Mouse (Mus musculus) limb, embryonic 14.5 days (tissue): ENCODE measurements at regions not wholly inside any gene's neighbourhood (a gene's known extent, or its start where the extent isn't known, plus 50 kb on each side); places are given as distances from the start of the nearest gene placed in this dataset.

Source experiments
- ATAC-seq: fragments of 200-750 bp; cut with Nextera tagmentation; 2 replicates; pipeline ENCODE4 v1.8.0; 2017; ENCODE audit warnings: low read depth, moderate number of reproducible peaks, moderate TSS enrichment; ENCODE audit not compliant: low FRiP score
- DNase-seq: peaks from one replicate; pipeline ENCODE4 v3.0.0-alpha.2; 2015; ENCODE audit warnings: low spot score
- H3K27ac ChIP-seq: fragments of 300-500 bp; sonication (generic); replicated peaks from 2 replicates; pipeline ENCODE4 v1.5.1; 2014; ENCODE audit warnings: low read depth, mild to moderate bottlenecking, low read length, moderate library complexity, mixed read lengths
- H3K27me3 ChIP-seq: fragments of 300-500 bp; sonication (generic); 2 replicates; pipeline ENCODE4 v1.6.1; 2014; ENCODE audit warnings: low read length, mixed read lengths; ENCODE audit not compliant: control insufficient read depth, insufficient read depth
- H3K36me3 ChIP-seq: fragments of 300-500 bp; sonication (generic); 2 replicates; pipeline ENCODE4 v1.6.1; 2014; ENCODE audit warnings: mild to moderate bottlenecking, low read length, moderate library complexity, mixed read lengths; ENCODE audit not compliant: control insufficient read depth, insufficient read depth
- H3K4me1 ChIP-seq: fragments of 300-500 bp; sonication (generic); 2 replicates; pipeline ENCODE4 v1.6.1; 2014; ENCODE audit warnings: antibody characterized with exemption, low read length, mixed read lengths; ENCODE audit not compliant: control insufficient read depth, insufficient read depth
- H3K4me2 ChIP-seq: fragments of 300-500 bp; sonication (generic); replicated peaks from 2 replicates; pipeline ENCODE4 v1.6.1; 2014; ENCODE audit warnings: low read depth, mild to moderate bottlenecking, low read length, moderate library complexity; ENCODE audit not compliant: severe bottlenecking
- H3K4me3 ChIP-seq: fragments of 300-500 bp; sonication (generic); replicated peaks from 2 replicates; pipeline ENCODE4 v1.5.1; 2014; ENCODE audit warnings: low read length
- H3K9ac ChIP-seq: fragments of 300-500 bp; sonication (generic); 2 replicates; pipeline ENCODE4 v1.6.1; 2014; ENCODE audit warnings: mild to moderate bottlenecking, low read depth, low read length, moderate library complexity; ENCODE audit not compliant: severe bottlenecking
- H3K9me3 ChIP-seq: fragments of 300-500 bp; sonication (generic); 2 replicates; pipeline ENCODE4 v1.6.1; 2016; ENCODE audit warnings: low read length; ENCODE audit not compliant: control insufficient read depth
- POLR2A ChIP-seq: fragments of 200-500 bp; IDR thresholded peaks from 2 replicates; pipeline ENCODE4 v1.8.0; 2012; ENCODE audit warnings: inconsistent platforms, mild to moderate bottlenecking, moderate library complexity, borderline replicate concordance; ENCODE audit not compliant: insufficient read depth, insufficient read length; ENCODE audit errors: extremely low read depth
- WGBS: fragments of 180-500 bp; shearing (Covaris S2); extraction: QIAGEN DNeasy Blood & Tissue Kit; methylation state at CpG from one replicate; pipeline ENCODE4 v1.1.7; 2014; 5-methylcytosine and 5-hydroxymethylcytosine counted together

- Histone ChIP-seq H3K4me1 (no peaks in the 10 kb centered on the region), H3K4me2 (no peak overlapping the region), H3K9me3 (no peaks in the 10 kb centered on the region), H3K27ac (no peak overlapping the region), H3K4me3 (no peak overlapping the region), H3K36me3 (no peaks in the 10 kb centered on the region), H3K27me3 (no peaks in the 10 kb centered on the region), H3K9ac (no peak overlapping the region)
- DNase-seq (no peak), ATAC-seq (no peak)
- WGBS, result 57% methylated on average over 6 of the region's 6 CpGs
- no peak for TF ChIP-seq POLR2A
Observed at GRCm38 (mm10) chr14:48607131-48607530, 66.5 kb downstream of the Otx2 start.

- no peaks in the 10 kb centered on the region for H3K9me3 ChIP-seq
- H3K4me2 ChIP-seq, result no peak overlapping the region
- H3K27me3 ChIP-seq, result no peaks in the 10 kb centered on the region
- no peak overlapping the region for H3K9ac ChIP-seq
- no peaks in the 10 kb centered on the region for H3K36me3 ChIP-seq
- WGBS, result 76% methylated on average over 6 of the region's 6 CpGs
- no peaks in the 10 kb centered on the region for H3K4me1 ChIP-seq
- DNase-seq, result no peak
- no peak for ATAC-seq
- H3K4me3 ChIP-seq, result no peak overlapping the region
- no peak for TF ChIP-seq POLR2A
- no peak overlapping the region for H3K27ac ChIP-seq
Observed at GRCm38 (mm10) chr14:48603490-48603889, 70.1 kb downstream of the Otx2 start.

DNA sequence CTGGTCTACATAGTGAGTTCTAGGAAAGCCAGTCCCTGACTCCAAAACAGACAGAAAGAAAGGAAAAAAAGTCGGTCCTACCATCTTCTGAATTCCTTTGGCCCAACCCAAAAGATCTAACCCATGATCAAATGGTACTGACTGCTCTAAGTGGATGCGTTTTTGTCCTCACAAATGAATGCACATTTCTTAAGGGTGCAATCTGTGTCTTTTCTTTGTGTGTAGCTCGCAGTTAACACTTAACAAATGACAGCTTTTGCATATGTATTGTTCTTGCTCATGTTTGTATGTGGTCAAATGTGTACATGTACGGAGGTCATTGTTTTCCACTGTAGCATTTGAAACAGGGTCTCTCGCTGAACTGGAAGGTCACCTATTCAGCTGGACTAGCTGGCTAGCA, 79.3 kb downstream of the Otx2 start:
- peaks cover 4% of the 10 kb centered on the region; the same call in 1 of the 2 replicates for H3K4me1 ChIP-seq
- no peaks in the 10 kb centered on the region for H3K9me3 ChIP-seq
- no peak overlapping the region for H3K9ac ChIP-seq
- ATAC-seq (no peak), DNase-seq (no peak)
- no peak overlapping the region for H3K4me2 ChIP-seq
- H3K36me3 ChIP-seq, result no peaks in the 10 kb centered on the region
- no peak overlapping the region for H3K27ac ChIP-seq
- 93% methylated on average over 5 of the region's 5 CpGs for WGBS
- TF ChIP-seq POLR2A, result no peak
- H3K27me3 ChIP-seq, result no peaks in the 10 kb centered on the region
- no peak overlapping the region for H3K4me3 ChIP-seq

GRCm38 (mm10) chr14:48593363-48593762, 80.3 kb downstream of the Otx2 start:
- Histone ChIP-seq H3K27ac (no peak overlapping the region), H3K4me1 (peaks cover 4% of the 10 kb centered on the region; the same call in 1 of the 2 replicates), H3K36me3 (no peaks in the 10 kb centered on the region), H3K27me3 (no peaks in the 10 kb centered on the region), H3K4me3 (no peak overlapping the region), H3K4me2 (no peak overlapping the region), H3K9me3 (no peaks in the 10 kb centered on the region), H3K9ac (no peak overlapping the region)
- no peak for ATAC-seq
- 77% methylated on average over 8 of the region's 8 CpGs for WGBS
- DNase-seq, result no peak
- TF ChIP-seq POLR2A, result no peak

DNA sequence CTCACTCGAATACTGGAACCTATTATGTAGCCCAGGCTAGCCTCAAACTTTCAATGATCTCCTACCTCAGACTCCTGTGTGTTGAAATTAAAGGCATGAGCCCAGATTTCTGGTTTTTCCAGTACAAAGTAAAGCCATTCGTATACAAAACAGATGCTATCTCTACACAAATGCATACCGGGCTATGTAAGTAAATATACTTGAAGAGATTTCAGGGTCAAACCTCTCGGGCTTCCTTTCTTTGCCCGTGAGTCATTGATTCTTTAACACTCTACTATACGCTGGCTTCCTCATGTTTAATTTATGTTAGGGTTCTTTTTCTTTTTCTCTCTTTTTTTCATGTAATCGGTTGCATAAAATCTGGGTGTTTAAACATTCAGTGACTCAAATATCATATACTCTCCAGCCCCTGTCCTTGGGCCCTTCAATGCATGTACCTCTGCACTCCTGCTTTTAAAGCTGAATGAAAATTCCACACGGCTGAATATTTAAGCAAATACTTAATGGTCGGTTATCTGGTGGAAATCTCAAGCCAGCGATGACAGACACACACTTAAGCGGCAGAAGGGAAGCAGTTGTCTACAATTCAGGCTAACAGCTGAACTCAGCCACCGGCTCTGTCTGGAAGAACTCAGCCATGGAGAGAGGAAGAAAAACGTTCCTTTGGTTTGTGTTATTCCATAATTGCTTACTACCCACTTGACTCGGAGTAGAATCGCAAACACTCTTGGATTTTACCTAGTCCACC, 82.0 kb downstream of the Otx2 start:
- Histone ChIP-seq H3K4me1 (peaks cover 4% of the 10 kb centered on the region; the same call in 1 of the 2 replicates), H3K4me3 (no peak overlapping the region), H3K9me3 (no peaks in the 10 kb centered on the region), H3K9ac (no peak overlapping the region), H3K36me3 (no peaks in the 10 kb centered on the region), H3K27me3 (no peaks in the 10 kb centered on the region), H3K4me2 (no peak overlapping the region), H3K27ac (no peak overlapping the region)
- DNase-seq (no peak), ATAC-seq (no peak)
- TF ChIP-seq POLR2A, result no peak
- WGBS, result 81% methylated on average over 15 of the region's 15 CpGs

DNA sequence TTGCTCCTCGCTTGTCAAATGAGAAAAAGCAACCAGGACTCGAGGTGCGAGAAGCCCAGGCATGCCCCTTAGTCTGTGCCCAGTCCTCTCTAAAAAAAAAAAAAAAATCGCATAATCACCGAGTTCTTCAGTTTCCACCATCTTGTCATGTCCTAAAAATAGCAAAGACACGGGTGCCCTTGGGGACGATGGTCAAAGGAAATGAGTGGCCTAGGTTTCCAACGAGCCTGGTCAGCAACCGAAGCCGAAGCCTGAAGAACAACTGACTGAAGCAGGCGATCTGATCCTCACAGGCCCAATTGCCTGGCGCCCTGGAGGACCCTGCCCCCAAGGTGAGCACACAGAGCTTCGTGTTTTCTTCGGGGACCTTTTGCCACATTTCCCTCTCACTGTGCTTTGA, 83.2 kb downstream of the Otx2 start:
- H3K4me1 ChIP-seq, result peaks cover 4% of the 10 kb centered on the region; the same call in 1 of the 2 replicates
- no peak overlapping the region for H3K27ac ChIP-seq
- peak overlapping the region; percentile 31 for H3K4me2 ChIP-seq
- H3K27me3 ChIP-seq, result no peaks in the 10 kb centered on the region
- DNase-seq, result no peak
- TF ChIP-seq POLR2A, result no peak
- H3K4me3 ChIP-seq, result no peak overlapping the region
- ATAC-seq, result no peak
- H3K9ac ChIP-seq, result no peak overlapping the region
- H3K36me3 ChIP-seq, result no peaks in the 10 kb centered on the region
- WGBS, result 36% methylated on average over 14 of the region's 14 CpGs
- no peaks in the 10 kb centered on the region for H3K9me3 ChIP-seq
